Mouse (Mus musculus) forebrain, embryonic 12.5 days (tissue): Measurements from ENCODE around the gene Irf1. TPM values are rescaled to one million over a fixed set of nuclear protein-coding genes. Genes with fewer than 3 reads are reported as not detected.
A peak's percentile ranks its signal among the peaks of the same experiment; 100 is the strongest.

Experiments
- ATAC-seq: fragments of 200-750 bp; cut with Nextera tagmentation; 2 replicates; pipeline ENCODE4 v1.8.0; 2017; ENCODE audit warnings: moderate TSS enrichment; ENCODE audit not compliant: low FRiP score
- H3K27ac ChIP-seq: fragments of 300-500 bp; sonication (generic); 2 replicates; pipeline ENCODE4 v1.5.1; 2016; ENCODE audit warnings: mild to moderate bottlenecking
- H3K27me3 ChIP-seq: fragments of 300-500 bp; sonication (generic); 2 replicates; pipeline ENCODE4 v1.6.1; 2016; ENCODE audit warnings: mild to moderate bottlenecking
- H3K36me3 ChIP-seq: fragments of 300-500 bp; sonication (generic); replicated peaks from 2 replicates; pipeline ENCODE4 v1.6.1; 2016; ENCODE audit warnings: mild to moderate bottlenecking
- H3K4me1 ChIP-seq: fragments of 300-500 bp; sonication (generic); 2 replicates; pipeline ENCODE4 v1.6.1; 2016
- H3K4me2 ChIP-seq: fragments of 300-500 bp; sonication (generic); 2 replicates; pipeline ENCODE4 v1.6.1; 2016; ENCODE audit warnings: mild to moderate bottlenecking, moderate library complexity
- H3K4me3 ChIP-seq: fragments of 300-500 bp; sonication (generic); replicated peaks from 2 replicates; pipeline ENCODE4 v1.5.1; 2016; ENCODE audit warnings: mild to moderate bottlenecking
- H3K9ac ChIP-seq: fragments of 300-500 bp; sonication (generic); 2 replicates; pipeline ENCODE4 v1.6.1; 2016; ENCODE audit warnings: mild to moderate bottlenecking
- H3K9me3 ChIP-seq: fragments of 300-500 bp; sonication (generic); 2 replicates; pipeline ENCODE4 v1.6.1; 2016
- WGBS: fragments of 180-500 bp; shearing (Covaris S2); methylation state at CpG from one replicate; pipeline ENCODE4 v1.1.7; 2016; 5-methylcytosine and 5-hydroxymethylcytosine counted together
- polyA plus RNA-seq: library from polyadenylated mRNA; unstranded; fragments of >200 nt; fragmentation: Nextera tagmentation; extraction: Ambion mirVana; gene quantifications from 2 replicates; pipeline ENCODE4 v1.2.1, GENCODE M21; 2016

Gene Irf1
- polyA plus RNA-seq, result 3.6 and 3.9 TPM in 2 replicates

DNA sequence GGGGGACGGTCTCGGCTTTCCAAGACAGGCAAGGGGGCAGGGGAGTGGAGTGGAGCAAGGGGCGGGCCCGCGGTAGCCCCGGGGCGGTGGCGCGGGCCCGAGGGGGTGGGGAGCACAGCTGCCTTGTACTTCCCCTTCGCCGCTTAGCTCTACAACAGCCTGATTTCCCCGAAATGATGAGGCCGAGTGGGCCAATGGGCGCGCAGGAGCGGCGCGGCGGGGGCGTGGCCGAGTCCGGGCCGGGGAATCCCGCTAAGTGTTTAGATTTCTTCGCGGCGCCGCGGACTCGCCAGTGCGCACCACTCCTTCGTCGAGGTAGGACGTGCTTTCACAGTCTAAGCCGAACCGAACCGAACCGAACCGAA, at the start of gene Irf1:
TSS of gene Irf1 (plus strand) at position 255 of the 365 bp plus-strand sequence.
- H3K4me3 ChIP-seq, result peak within 1 kb of the TSS; percentile 74
- ATAC-seq, result peak; percentile 94
- under 1% methylated on average over 40 of the region's 40 CpGs for WGBS

DNA sequence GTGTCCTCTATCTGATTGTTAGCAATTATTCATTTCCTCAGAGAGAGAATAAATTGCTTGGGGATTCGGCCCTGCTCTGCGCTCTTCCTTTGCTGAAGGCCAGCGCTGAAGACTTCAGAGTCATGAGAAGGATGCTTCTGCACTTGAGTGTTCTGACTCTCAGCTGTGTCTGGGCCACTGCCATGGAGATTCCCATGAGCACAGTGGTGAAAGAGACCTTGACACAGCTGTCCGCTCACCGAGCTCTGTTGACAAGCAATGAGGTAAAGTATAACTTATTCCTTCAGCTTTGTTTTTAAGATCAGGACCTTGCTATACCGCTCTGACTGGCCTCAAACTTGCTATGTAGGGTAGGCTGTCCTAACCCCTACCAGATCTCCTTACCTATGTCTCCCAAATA, 49.1 kb upstream of the Irf1 start, which contains the start of gene Il5:
TSS of gene Il5 (plus strand) at position 80 of the 400 bp plus-strand sequence.
- Histone ChIP-seq H3K27me3 (no peaks in the 10 kb centered on the region), H3K27ac (no peak within 1 kb of the TSS), H3K9ac (no peak within 1 kb of the TSS), H3K4me1 (no peaks in the 10 kb centered on the region), H3K4me3 (no peak within 1 kb of the TSS), H3K4me2 (no peak within 1 kb of the TSS), H3K9me3 (no peaks in the 10 kb centered on the region), H3K36me3 (no peaks in the 10 kb centered on the region)
- ATAC-seq, result no peak
- 88% methylated on average over 6 of the region's 6 CpGs for WGBS

More for the DNA sequence above, at the start of gene Irf1:
- Histone ChIP-seq H3K9me3 (no peaks in the 10 kb centered on the region), H3K27ac (0 out of 2 replicates have a peak within 1 kb of the TSS, but pooled peaks have one; percentile 25), H3K9ac (peak within 1 kb of the TSS; percentile 60), H3K27me3 (peaks cover 42% of the 10 kb centered on the region), H3K36me3 (0 out of 2 replicates have a peak, but pooled peaks cover 3% of the 10 kb centered on the region), H3K4me1 (peaks cover 12% of the 10 kb centered on the region; the same call in 1 of the 2 replicates), H3K4me2 (peak within 1 kb of the TSS; percentile 98)

DNA sequence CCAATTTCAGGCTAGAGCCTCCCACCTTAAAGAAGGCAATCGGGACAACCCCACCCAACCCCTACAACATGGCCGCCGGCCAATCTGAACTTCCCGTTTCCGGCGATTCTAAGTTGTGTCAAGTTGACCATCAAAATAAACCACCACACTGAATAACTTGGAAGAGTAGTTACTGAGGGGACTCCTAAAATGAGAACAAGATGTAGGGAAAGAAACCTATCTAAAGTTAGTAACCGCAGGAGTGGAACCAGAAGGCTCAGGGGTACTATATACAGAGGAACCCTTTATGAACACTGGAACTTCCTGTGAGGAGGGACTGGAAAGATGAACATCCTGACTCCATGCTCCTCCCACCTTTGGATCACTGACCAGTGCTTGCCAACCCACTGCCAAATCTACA, 38.4 kb upstream of the Irf1 start:
- no peaks in the 10 kb centered on the region for H3K4me1 ChIP-seq
- H3K4me2 ChIP-seq, result no peak overlapping the region
- no peak for ATAC-seq
- no peak overlapping the region for H3K27ac ChIP-seq
- H3K36me3 ChIP-seq, result no peaks in the 10 kb centered on the region
- no peak overlapping the region for H3K4me3 ChIP-seq
- H3K9ac ChIP-seq, result no peak overlapping the region
- 95% methylated on average over 7 of the region's 7 CpGs for WGBS
- H3K9me3 ChIP-seq, result no peaks in the 10 kb centered on the region
- H3K27me3 ChIP-seq, result no peaks in the 10 kb centered on the region

DNA sequence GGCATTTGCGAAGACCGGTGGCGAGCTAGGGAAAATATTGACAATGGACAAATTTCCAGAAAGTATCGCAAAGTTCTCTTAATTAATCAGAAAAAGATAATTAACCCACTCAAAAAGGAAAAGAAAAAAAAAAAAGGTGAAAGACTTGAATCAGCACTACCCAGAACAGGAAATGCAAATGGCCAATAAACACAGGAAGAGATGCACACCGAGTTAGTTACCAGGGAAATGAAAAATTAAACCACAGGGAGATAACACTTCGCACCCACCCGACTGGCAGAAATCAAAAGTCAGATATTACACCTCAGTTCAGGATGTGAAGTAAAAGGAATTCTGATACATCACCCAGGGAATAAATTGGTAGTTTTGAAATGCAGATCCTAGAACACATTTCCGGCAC, 37.6 kb upstream of the Irf1 start:
- Histone ChIP-seq H3K4me1 (no peaks in the 10 kb centered on the region), H3K4me3 (no peak overlapping the region), H3K9me3 (no peaks in the 10 kb centered on the region), H3K36me3 (no peaks in the 10 kb centered on the region), H3K4me2 (no peak overlapping the region), H3K9ac (no peak overlapping the region), H3K27ac (no peak overlapping the region), H3K27me3 (no peaks in the 10 kb centered on the region)
- 94% methylated on average over 8 of the region's 8 CpGs for WGBS
- ATAC-seq, result no peak

DNA sequence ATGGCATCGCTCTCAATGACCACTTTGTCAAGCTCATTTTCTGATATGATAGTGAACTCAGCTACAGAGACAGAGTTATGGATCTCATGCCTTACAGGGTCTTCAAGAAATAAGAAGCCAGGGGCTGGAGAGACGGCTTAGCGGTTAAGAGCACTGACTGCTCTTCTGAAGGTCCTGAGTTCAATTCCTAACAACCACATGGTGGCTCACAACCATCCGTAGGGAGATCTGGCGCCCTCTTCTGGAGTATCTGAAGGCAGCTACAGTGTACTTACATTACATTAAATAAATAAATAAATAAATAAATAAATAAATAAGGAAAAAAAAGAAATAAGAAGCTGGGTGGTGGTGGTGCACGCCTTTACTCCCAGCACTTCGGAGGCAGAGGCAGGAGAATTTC, 36.0 kb upstream of the Irf1 start:
- no peak overlapping the region for H3K27ac ChIP-seq
- H3K9me3 ChIP-seq, result no peaks in the 10 kb centered on the region
- no peaks in the 10 kb centered on the region for H3K4me1 ChIP-seq
- H3K4me3 ChIP-seq, result no peak overlapping the region
- no peak for ATAC-seq
- no peaks in the 10 kb centered on the region for H3K27me3 ChIP-seq
- H3K4me2 ChIP-seq, result no peak overlapping the region
- H3K9ac ChIP-seq, result no peak overlapping the region
- WGBS, result 87% methylated on average over 7 of the region's 7 CpGs
- no peaks in the 10 kb centered on the region for H3K36me3 ChIP-seq

DNA sequence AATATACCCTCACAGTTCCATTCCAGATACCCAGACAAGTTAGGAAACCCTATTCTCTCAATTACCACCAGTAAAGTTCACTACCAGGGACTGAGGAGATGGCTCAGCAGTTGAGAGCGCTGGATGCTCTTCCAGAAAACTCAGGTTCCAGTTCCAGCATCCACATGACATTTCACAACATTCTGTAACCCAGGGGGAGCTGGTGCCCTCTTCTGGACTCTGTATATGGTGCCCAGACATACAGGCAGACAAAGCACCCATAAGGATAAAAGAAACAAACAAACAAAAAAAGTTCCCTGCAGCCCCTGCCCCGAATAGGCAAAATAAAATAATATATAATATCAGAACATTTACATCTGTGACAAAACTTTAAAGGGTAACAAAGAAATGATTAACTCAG, 35.4 kb upstream of the Irf1 start:
- Histone ChIP-seq H3K27me3 (no peaks in the 10 kb centered on the region), H3K4me2 (no peak overlapping the region), H3K9ac (no peak overlapping the region), H3K27ac (no peak overlapping the region), H3K9me3 (no peaks in the 10 kb centered on the region), H3K4me3 (no peak overlapping the region), H3K36me3 (no peaks in the 10 kb centered on the region), H3K4me1 (no peaks in the 10 kb centered on the region)
- ATAC-seq, result no peak
- 85% methylated on average over 2 of the region's 2 CpGs for WGBS

DNA sequence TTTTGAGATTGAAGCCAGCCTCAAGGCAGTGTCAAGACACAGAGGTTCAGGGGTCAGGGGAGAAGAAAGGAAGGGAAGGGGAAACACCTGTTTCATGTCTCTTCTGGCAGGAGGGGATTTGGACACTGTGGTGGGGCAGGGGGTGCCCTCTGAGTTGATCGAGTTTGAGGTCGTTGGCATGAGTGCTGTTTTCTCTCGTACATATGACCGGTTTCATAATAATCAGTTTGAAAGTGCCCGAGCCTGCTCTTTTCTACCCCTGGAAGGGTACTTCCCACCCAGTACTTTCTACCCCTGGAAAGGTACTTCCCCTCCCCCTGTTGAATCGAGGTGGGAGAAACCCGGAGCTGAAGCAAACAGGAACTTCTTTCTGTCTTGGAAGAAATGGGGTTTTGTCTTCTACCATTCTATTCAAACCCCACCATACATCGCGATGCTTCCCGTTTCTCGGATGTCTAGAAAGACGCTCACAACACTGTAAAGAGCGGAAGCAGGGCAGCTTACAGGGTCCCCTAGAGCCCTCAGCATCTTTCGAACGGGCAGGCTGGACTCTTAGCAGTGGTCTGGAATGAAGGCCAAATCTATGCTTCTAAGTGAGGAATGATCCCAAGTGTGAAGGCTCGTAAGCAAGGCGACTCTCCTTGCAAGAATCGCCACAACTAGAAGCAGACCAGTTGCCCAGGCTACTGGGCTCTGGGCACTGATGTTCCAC, 34.7 kb upstream of the Irf1 start:
- no peak overlapping the region for H3K4me3 ChIP-seq
- WGBS, result 71% methylated on average over 18 of the region's 18 CpGs
- ATAC-seq, result no peak

DNA sequence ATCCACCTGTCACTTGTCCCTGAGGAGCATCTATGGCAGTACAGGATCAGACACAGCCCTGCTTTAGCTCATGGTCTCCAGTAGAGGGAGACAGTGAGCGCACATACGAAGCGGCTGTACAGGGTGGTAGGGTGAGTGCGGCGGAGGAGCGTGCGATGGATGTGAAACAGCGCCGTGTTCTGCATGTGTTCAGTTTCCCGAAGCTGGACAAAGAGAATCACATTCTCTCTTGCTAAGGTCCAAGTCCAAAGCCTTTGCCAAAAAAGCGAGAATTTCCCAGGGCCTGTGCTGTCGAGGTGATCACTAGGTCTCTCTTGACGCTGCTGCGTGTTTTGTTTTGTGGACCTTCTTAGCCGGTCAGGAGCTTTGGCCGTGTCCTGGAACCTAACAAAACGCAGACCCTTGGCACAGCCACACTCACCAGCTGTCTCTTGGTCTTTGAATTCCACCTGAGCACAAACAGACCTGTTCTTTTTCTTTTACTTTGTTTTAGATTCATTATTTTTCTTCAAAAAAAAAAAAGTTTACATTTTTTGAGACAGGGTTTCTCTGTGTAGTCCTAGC, 34.0 kb upstream of the Irf1 start:
- H3K4me3 ChIP-seq, result peak overlapping the region; percentile 22; the same call in 1 of the 2 replicates

More for the DNA sequence above, 34.7 kb upstream of the Irf1 start:
- H3K27me3 ChIP-seq, result no peaks in the 10 kb centered on the region
- H3K27ac ChIP-seq, result no peak overlapping the region
- no peaks in the 10 kb centered on the region for H3K36me3 ChIP-seq
- peak overlapping the region; percentile 49 for H3K4me2 ChIP-seq
- no peak overlapping the region for H3K9ac ChIP-seq
- H3K9me3 ChIP-seq, result no peaks in the 10 kb centered on the region
- no peaks in the 10 kb centered on the region for H3K4me1 ChIP-seq

DNA sequence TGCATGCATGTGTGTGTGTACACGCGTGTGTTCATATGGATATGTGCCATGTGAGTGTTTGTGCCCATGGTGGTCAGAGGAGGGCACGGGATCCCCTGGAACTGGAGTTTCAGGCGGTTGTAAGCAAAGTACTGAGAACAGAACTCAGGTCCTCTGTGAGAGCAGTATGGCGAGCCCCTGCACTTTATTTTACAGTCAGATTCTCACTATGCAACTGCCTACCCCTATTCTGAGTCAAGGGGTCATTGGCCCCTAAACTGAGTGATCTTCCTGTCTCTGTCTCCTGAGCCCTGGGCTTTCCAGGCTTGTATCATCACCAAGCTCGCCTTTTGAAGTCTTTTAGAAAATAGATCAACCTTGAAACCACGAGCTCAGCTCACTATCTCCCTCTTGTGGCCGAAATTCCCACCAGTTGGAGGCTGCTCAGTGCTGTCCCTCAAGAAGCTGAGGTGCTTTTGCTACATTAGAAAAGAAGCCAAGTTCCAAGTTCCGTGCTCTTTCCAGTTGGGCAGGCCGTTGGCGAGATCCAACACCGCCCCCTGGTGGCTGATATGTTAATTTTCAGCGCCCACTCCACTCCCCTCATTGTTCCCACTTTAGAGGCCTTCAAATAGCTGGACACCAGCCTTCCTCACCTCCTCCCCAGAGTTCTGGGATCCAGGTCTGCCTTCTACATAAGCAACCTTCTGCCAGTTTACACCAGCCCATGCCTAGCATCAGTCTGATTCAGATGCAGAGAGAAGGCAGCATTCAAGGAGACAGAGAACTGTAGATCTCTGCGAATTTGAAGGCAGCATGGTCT, 32.8 kb upstream of the Irf1 start:
- Histone ChIP-seq H3K36me3 (no peaks in the 10 kb centered on the region), H3K4me1 (no peaks in the 10 kb centered on the region)
- ATAC-seq, result no peak

More for the DNA sequence above, 34.0 kb upstream of the Irf1 start:
- no peaks in the 10 kb centered on the region for H3K9me3 ChIP-seq
- no peaks in the 10 kb centered on the region for H3K27me3 ChIP-seq
- peak; percentile 88 for ATAC-seq
- peak overlapping the region; percentile 49 for H3K4me2 ChIP-seq
- 26% methylated on average over 17 of the region's 17 CpGs for WGBS
- no peaks in the 10 kb centered on the region for H3K4me1 ChIP-seq
- no peak overlapping the region for H3K27ac ChIP-seq
- H3K9ac ChIP-seq, result no peak overlapping the region
- H3K36me3 ChIP-seq, result no peaks in the 10 kb centered on the region

DNA sequence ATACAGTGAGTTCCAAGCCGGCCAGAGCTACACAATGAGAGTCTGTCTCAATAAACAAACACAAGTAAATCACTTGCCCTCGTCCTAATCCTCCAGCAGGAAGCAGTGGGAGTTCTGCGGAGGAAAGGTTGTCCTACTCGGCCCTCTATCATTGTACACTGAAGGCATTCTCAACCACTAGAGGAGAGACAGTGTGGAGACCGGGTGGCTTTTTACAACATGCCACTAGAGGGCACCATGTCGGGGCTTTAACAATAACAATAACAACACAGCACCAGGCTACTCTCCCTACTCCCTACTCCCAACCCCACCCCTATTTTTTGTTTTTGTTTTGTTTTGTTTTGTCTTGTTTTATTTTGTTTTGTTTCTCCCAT, 32.3 kb upstream of the Irf1 start:
- Histone ChIP-seq H3K4me3 (no peak overlapping the region), H3K4me2 (no peak overlapping the region), H3K4me1 (no peaks in the 10 kb centered on the region), H3K27me3 (no peaks in the 10 kb centered on the region), H3K9ac (no peak overlapping the region), H3K27ac (no peak overlapping the region), H3K36me3 (no peaks in the 10 kb centered on the region), H3K9me3 (no peaks in the 10 kb centered on the region)
- WGBS, result 40% methylated on average over 6 of the region's 6 CpGs
- ATAC-seq, result 0 out of 2 replicates have a peak, but pooled peaks have one; percentile 23

More for the DNA sequence above, 32.8 kb upstream of the Irf1 start:
- WGBS, result 48% methylated on average over 14 of the region's 14 CpGs
- Histone ChIP-seq H3K27ac (no peak overlapping the region), H3K4me3 (no peak overlapping the region), H3K4me2 (no peak overlapping the region), H3K9me3 (no peaks in the 10 kb centered on the region), H3K27me3 (no peaks in the 10 kb centered on the region), H3K9ac (no peak overlapping the region)

DNA sequence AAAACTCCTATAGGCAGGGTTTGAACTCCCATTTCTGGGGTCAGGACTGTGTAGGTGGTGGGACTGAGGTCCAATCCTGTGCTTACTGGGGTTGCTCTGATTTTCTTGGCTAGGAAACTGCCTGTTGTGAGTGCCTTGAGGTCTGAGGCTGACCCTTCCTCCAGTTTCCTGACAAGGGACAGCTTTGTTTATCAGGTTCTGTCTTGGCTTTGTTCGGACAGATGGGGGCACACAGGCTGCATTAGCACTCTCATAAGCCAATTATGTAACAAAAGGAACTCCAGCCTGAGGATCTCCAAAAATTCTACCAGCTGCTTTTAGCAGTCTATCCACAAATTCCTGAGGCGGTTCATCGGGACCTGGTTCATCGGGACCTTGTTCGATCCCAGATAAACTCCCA, 27.5 kb upstream of the Irf1 start:
- H3K4me3 ChIP-seq, result no peak overlapping the region
- no peak overlapping the region for H3K4me2 ChIP-seq
- H3K36me3 ChIP-seq, result no peaks in the 10 kb centered on the region
- no peaks in the 10 kb centered on the region for H3K27me3 ChIP-seq
- H3K9me3 ChIP-seq, result no peaks in the 10 kb centered on the region
- WGBS, result 4% methylated on average over 5 of the region's 5 CpGs
- no peak overlapping the region for H3K9ac ChIP-seq
- no peak overlapping the region for H3K27ac ChIP-seq
- ATAC-seq, result no peak
- H3K4me1 ChIP-seq, result no peaks in the 10 kb centered on the region; the same call in 1 of the 2 replicates

DNA sequence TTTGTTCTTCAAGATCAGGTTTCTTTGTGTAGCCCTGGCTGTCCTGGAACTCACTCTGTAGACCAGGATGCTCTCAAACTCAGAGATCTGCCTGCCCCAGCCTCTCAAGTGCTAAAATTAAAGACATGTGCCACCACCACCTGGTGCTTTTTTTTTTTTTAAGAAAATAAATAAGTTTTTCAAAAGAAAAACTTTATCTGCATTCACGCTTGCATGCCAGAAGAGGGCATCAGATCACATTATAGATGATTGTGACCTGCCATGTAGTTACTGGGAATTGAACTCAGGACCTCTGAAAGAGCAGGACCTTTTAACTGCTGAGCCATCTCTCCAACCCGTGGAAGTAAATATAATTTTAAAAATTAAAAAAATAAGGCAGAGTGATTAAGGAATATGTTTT, 24.6 kb upstream of the Irf1 start:
- ATAC-seq, result no peak
- Histone ChIP-seq H3K4me3 (no peak overlapping the region), H3K27ac (no peak overlapping the region), H3K4me2 (no peak overlapping the region), H3K9ac (no peak overlapping the region), H3K4me1 (no peaks in the 10 kb centered on the region; the same call in 1 of the 2 replicates), H3K9me3 (no peaks in the 10 kb centered on the region), H3K27me3 (no peaks in the 10 kb centered on the region), H3K36me3 (no peaks in the 10 kb centered on the region)
- 78% methylated on average over 2 of the region's 2 CpGs for WGBS
